Mouse (Mus musculus) liver, postnatal 0 days (tissue): ENCODE measurements around the gene Prdx1.
A peak's percentile ranks its signal among the peaks of the same experiment; 100 is the strongest.

Experiments
- CTCF ChIP-seq: sonication (generic); IDR thresholded peaks from 2 replicates; pipeline ENCODE4 v1.5.1; 2016; ENCODE audit warnings: antibody characterized with exemption, low read depth
- EP300 ChIP-seq: IDR thresholded peaks from 2 replicates; pipeline ENCODE4 v1.6.1; 2016; ENCODE audit warnings: antibody characterized with exemption, low read depth, mild to moderate bottlenecking

- TF ChIP-seq CTCF = peak; percentile 72
- no peak for TF ChIP-seq EP300
Measured at GRCm38 (mm10) chr4:116644326-116644725, 41.0 kb upstream of the Prdx1 start.
